Mouse (Mus musculus): ENCODE data around the gene Luzp1. TPM values are rescaled to one million over a fixed set of nuclear protein-coding genes. Genes with fewer than 3 reads are reported as not detected.

The Luzp1 gene
- total RNA-seq, 1 experiment from 2014 or later, result 34.6 TPM

Other genes starting within 250 kb of the Luzp1 start
- gene Tcea3, start 222.0 kb upstream of the Luzp1 start, total RNA-seq (2021), result 3.3 and 6.3 TPM in 2 replicates
- 27.1 and 28.8 TPM in 2 replicates for gene Zfp46, start 185.1 kb upstream of the Luzp1 start, total RNA-seq (2021)
- gene Hnrnpr, start 158.8 kb upstream of the Luzp1 start, total RNA-seq (2021), result 82.8 and 90.1 TPM in 2 replicates
- gene Htr1d, start 46.2 kb upstream of the Luzp1 start, total RNA-seq (2021), result 0.15 TPM in 1 of 2 replicates, not detected in the other
- gene 6030445D17Rik, start 7.5 kb upstream of the Luzp1 start, total RNA-seq (2021), result 0.56 and 0.70 TPM in 2 replicates
- 40.7 and 47.9 TPM in 2 replicates for gene Kdm1a, start 133.0 kb downstream of the Luzp1 start, total RNA-seq (2021)
- not detected in 2 replicates for gene Tex46, start 140.7 kb downstream of the Luzp1 start, total RNA-seq (2021)
- not detected in 2 replicates for gene Lactbl1, start 152.9 kb downstream of the Luzp1 start, total RNA-seq (2021)